Mouse (Mus musculus): Measurements from ENCODE around the gene Kazn. TPM values are rescaled to one million over a fixed set of nuclear protein-coding genes. Genes with fewer than 3 reads are reported as not detected.

Gene Kazn
- 10.7 and 11.3 TPM in 2 replicates for polyA plus RNA-seq (2015; fragmentation: Nextera tagmentation; extraction: Ambion mirVana)

DNA sequence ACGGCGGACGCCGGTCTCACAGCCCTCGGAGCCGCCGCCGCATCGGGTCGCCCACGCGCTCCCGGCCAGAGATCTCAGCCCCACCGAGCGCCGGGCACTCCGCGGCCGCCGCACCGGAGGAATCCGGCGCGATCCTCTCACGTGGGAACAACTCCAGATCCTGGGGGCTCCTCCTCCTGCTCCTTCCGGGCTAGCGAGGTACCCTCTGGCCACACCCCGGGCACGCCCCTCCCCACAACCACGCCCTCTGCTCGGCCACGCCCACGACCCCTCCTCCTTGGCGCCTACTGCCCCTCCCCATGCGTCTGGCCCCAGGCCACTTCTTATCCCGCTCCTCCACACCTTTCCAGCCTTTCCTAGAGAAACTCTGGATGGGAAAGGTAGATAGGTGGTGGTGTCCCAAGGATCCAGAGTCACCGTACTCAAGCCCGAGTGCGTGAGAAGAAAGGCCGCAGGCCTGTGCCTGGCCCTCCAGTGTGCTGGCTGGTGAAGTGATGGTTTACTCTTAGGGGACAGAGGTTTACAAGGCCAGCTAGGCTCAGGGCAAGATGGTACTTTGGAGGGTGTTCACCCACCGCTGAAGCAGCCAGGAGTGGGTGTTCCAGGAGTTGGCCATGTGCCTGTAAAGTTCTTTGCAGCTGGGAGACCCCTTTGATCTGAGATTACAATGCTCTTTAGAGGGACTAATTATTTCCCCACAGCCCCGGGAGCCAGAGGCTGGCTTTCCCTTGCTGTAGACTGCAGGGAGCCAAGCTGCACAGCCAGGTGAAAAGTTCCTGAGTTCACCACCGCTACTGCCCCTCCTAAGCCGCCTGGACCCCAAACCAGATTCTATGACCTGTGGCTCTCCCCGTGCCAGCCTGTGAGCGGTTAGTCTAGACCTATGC is at the start of gene Kazn:
Gene Kazn (minus strand): TSS at position 162 of the 887 bp plus-strand sequence.
- Histone ChIP-seq H3K4me2 (ENCODE audit: low read depth, low read length) (peak within 1 kb of the TSS; percentile 97), H3K9me3 (ENCODE audit: control insufficient read depth, low read length) (no peaks in the 10 kb centered on the region), H3K4me1 (ENCODE audit: control insufficient read depth, insufficient read depth, low read length) (peaks cover 34% of the 10 kb centered on the region), H3K27me3 (replicated peaks; ENCODE audit: control insufficient read depth, insufficient read depth, low read length) (no peaks in the 10 kb centered on the region), H3K9ac (ENCODE audit: low read depth, low read length) (peak within 1 kb of the TSS; percentile 90), H3K4me3 (ENCODE audit: low read length) (peak within 1 kb of the TSS; percentile 85), H3K36me3 (ENCODE audit: control insufficient read depth, insufficient read depth, low read length) (no peaks in the 10 kb centered on the region), H3K27ac (ENCODE audit: low read length) (peak within 1 kb of the TSS; percentile 82)
- peak; percentile 87 for ATAC-seq
- 7% methylated on average over 46 of the region's 46 CpGs for WGBS

DNA sequence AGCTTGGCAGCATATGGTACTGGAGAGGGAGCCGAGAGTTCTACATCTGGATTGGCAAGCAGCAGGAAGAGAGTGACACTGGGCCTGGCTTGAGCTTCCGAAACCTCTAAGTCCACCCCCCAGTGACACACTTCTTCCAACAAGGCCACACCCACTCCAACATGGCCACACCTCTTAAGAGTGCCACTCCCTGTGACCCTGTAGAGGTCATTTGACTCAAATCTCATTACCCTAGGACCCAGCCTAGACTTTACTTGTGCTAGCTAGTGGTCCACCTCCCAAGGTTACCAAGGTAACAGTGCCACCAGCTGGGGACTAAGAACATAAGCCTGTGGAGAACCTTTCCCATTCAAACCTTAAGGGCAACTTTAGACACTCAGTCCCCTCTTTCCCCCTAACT is 46.3 kb upstream of the Kazn start:
- no peak overlapping the region for H3K4me3 ChIP-seq (ENCODE audit: low read length)
- no peak overlapping the region for H3K9ac ChIP-seq (ENCODE audit: low read depth, low read length)
- H3K27ac ChIP-seq (ENCODE audit: low read length), result no peak overlapping the region
- no peaks in the 10 kb centered on the region for H3K9me3 ChIP-seq (ENCODE audit: control insufficient read depth, low read length)
- ATAC-seq, result no peak
- no peak overlapping the region for H3K4me2 ChIP-seq (ENCODE audit: low read depth, low read length)
- H3K27me3 ChIP-seq (replicated peaks; ENCODE audit: control insufficient read depth, insufficient read depth, low read length), result no peaks in the 10 kb centered on the region
- H3K36me3 ChIP-seq (ENCODE audit: control insufficient read depth, insufficient read depth, low read length), result no peaks in the 10 kb centered on the region
- WGBS, result 91% methylated on average over 2 of the region's 2 CpGs
- no peaks in the 10 kb centered on the region for H3K4me1 ChIP-seq (ENCODE audit: control insufficient read depth, insufficient read depth, low read length)

DNA sequence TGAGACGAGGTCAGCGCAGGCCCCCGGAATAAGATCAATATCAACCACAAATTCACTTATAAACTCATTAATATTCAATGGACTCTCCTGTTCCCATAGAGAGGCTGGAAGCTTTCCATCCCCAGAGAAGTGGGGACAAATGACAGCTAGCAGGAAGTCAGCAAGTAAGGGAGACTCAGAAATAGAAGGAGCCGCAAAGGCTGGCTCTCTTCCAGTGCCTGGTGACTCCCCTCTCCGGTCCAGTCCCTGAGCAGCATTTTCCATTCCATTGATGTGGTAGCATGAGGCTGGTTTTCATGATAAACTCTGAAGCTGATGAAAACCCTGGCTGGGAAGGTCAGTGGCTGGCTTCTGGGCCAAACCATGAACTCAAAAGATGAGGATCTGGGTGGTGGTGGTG is 44.7 kb upstream of the Kazn start:
- no peak for ATAC-seq
- H3K4me3 ChIP-seq (ENCODE audit: low read length), result no peak overlapping the region
- H3K9ac ChIP-seq (ENCODE audit: low read depth, low read length), result no peak overlapping the region
- no peaks in the 10 kb centered on the region for H3K4me1 ChIP-seq (ENCODE audit: control insufficient read depth, insufficient read depth, low read length)
- WGBS, result 68% methylated on average over 5 of the region's 5 CpGs
- no peaks in the 10 kb centered on the region for H3K27me3 ChIP-seq (replicated peaks; ENCODE audit: control insufficient read depth, insufficient read depth, low read length)
- no peaks in the 10 kb centered on the region for H3K9me3 ChIP-seq (ENCODE audit: control insufficient read depth, low read length)
- H3K36me3 ChIP-seq (ENCODE audit: control insufficient read depth, insufficient read depth, low read length), result no peaks in the 10 kb centered on the region
- no peak overlapping the region for H3K27ac ChIP-seq (ENCODE audit: low read length)
- no peak overlapping the region for H3K4me2 ChIP-seq (ENCODE audit: low read depth, low read length)

DNA sequence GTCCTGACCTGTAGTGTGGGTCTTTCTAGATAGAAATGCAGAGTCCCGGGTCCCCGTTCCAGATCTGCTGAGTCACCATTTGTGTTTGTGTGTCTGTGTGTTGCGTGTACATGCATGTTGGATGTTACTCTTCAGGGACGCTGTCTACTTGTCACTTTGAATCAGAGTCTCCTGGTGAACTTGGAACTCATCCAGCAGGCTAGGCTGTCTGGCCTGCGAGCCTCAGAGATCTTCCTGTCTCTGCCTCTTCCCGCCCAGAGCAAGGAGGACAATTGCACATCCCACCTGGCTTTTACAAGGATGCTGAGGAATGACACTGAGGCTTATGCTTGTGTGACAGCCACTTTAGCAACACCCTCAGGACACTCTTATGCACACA is 39.0 kb upstream of the Kazn start:
- Histone ChIP-seq H3K4me2 (ENCODE audit: low read depth, low read length) (no peak overlapping the region), H3K36me3 (ENCODE audit: control insufficient read depth, insufficient read depth, low read length) (no peaks in the 10 kb centered on the region), H3K27me3 (replicated peaks; ENCODE audit: control insufficient read depth, insufficient read depth, low read length) (no peaks in the 10 kb centered on the region), H3K27ac (ENCODE audit: low read length) (no peak overlapping the region), H3K9me3 (ENCODE audit: control insufficient read depth, low read length) (no peaks in the 10 kb centered on the region), H3K9ac (ENCODE audit: low read depth, low read length) (no peak overlapping the region), H3K4me3 (ENCODE audit: low read length) (no peak overlapping the region), H3K4me1 (ENCODE audit: control insufficient read depth, insufficient read depth, low read length) (no peaks in the 10 kb centered on the region)
- no peak for ATAC-seq
- 88% methylated on average over 6 of the region's 6 CpGs for WGBS

- WGBS, result 31% methylated on average over 20 of the region's 20 CpGs
- no peaks in the 10 kb centered on the region for H3K4me1 ChIP-seq (ENCODE audit: control insufficient read depth, insufficient read depth, low read length)
- H3K4me2 ChIP-seq (ENCODE audit: low read depth, low read length), result 0 out of 2 replicates have a peak overlapping the region, but pooled peaks have one; percentile 0
- no peak overlapping the region for H3K9ac ChIP-seq (ENCODE audit: low read depth, low read length)
- no peaks in the 10 kb centered on the region for H3K9me3 ChIP-seq (ENCODE audit: control insufficient read depth, low read length)
- no peaks in the 10 kb centered on the region for H3K36me3 ChIP-seq (ENCODE audit: control insufficient read depth, insufficient read depth, low read length)
- no peak overlapping the region for H3K4me3 ChIP-seq (ENCODE audit: low read length)
- no peaks in the 10 kb centered on the region for H3K27me3 ChIP-seq (replicated peaks; ENCODE audit: control insufficient read depth, insufficient read depth, low read length)
- ATAC-seq, result peak; percentile 48; the same call in 1 of the 2 replicates
- H3K27ac ChIP-seq (ENCODE audit: low read length), result no peak overlapping the region
Measured at GRCm38 (mm10) chr4:142277481-142278196, 38.4 kb upstream of the Kazn start.

DNA sequence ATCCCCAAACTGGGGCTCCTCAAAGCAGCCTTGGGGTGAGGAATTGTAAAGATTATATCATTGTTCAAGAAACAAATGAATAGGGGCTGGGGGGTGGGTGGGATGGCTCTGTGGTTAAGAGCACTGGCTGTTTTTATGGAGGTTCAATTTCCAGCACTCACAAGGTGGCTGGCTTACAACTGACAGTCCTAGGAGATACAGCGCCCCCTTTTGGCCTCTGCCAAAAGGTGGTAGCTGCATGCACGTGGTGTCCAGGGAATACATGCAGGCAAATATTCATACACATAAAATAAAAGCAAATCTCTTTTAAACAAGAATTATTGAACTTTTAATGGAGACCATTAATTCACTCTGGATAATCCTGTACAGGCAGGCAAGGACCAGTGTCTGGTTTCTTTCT is 36.0 kb upstream of the Kazn start:
- WGBS, result 35% methylated on average over 2 of the region's 2 CpGs
- Histone ChIP-seq H3K4me1 (ENCODE audit: control insufficient read depth, insufficient read depth, low read length) (no peaks in the 10 kb centered on the region), H3K4me3 (ENCODE audit: low read length) (no peak overlapping the region), H3K27ac (ENCODE audit: low read length) (no peak overlapping the region), H3K9me3 (ENCODE audit: control insufficient read depth, low read length) (no peaks in the 10 kb centered on the region), H3K36me3 (ENCODE audit: control insufficient read depth, insufficient read depth, low read length) (no peaks in the 10 kb centered on the region), H3K4me2 (ENCODE audit: low read depth, low read length) (no peak overlapping the region), H3K9ac (ENCODE audit: low read depth, low read length) (no peak overlapping the region), H3K27me3 (replicated peaks; ENCODE audit: control insufficient read depth, insufficient read depth, low read length) (no peaks in the 10 kb centered on the region)
- ATAC-seq, result no peak

- ATAC-seq, result no peak
- Histone ChIP-seq H3K9me3 (ENCODE audit: control insufficient read depth, low read length) (no peaks in the 10 kb centered on the region), H3K4me3 (ENCODE audit: low read length) (no peak overlapping the region), H3K36me3 (ENCODE audit: control insufficient read depth, insufficient read depth, low read length) (no peaks in the 10 kb centered on the region), H3K4me1 (ENCODE audit: control insufficient read depth, insufficient read depth, low read length) (no peaks in the 10 kb centered on the region), H3K4me2 (ENCODE audit: low read depth, low read length) (no peak overlapping the region), H3K27ac (ENCODE audit: low read length) (no peak overlapping the region), H3K27me3 (replicated peaks; ENCODE audit: control insufficient read depth, insufficient read depth, low read length) (no peaks in the 10 kb centered on the region), H3K9ac (ENCODE audit: low read depth, low read length) (no peak overlapping the region)
- 76% methylated on average over 11 of the region's 11 CpGs for WGBS
Measured at GRCm38 (mm10) chr4:142274441-142275234, 35.4 kb upstream of the Kazn start.

DNA sequence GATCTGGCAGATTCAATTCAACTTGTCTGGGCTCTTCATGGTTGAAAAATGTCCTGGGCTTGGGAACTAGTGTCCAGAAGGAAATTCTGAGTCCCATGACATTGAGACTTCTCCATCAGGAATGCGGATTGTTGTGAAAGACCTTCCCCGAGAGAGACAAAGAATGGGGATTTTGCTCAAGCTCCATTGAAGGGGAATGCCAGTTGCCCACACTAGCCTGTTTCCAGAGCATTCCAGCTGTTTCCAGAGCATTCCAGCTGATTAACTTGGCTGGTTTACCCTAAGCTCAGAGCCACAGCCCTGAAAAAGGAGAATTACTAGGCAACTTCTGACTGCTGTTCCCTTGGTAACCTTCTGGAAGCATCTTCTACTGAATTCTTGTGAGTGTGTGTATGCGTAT is 32.3 kb upstream of the Kazn start:
- no peaks in the 10 kb centered on the region for H3K27me3 ChIP-seq (replicated peaks; ENCODE audit: control insufficient read depth, insufficient read depth, low read length)
- no peaks in the 10 kb centered on the region for H3K36me3 ChIP-seq (ENCODE audit: control insufficient read depth, insufficient read depth, low read length)
- H3K4me2 ChIP-seq (ENCODE audit: low read depth, low read length), result no peak overlapping the region
- no peak overlapping the region for H3K27ac ChIP-seq (ENCODE audit: low read length)
- WGBS, result 82% methylated on average over 3 of the region's 3 CpGs
- H3K4me1 ChIP-seq (ENCODE audit: control insufficient read depth, insufficient read depth, low read length), result no peaks in the 10 kb centered on the region
- H3K9me3 ChIP-seq (ENCODE audit: control insufficient read depth, low read length), result no peaks in the 10 kb centered on the region
- no peak overlapping the region for H3K9ac ChIP-seq (ENCODE audit: low read depth, low read length)
- no peak for ATAC-seq
- no peak overlapping the region for H3K4me3 ChIP-seq (ENCODE audit: low read length)

DNA sequence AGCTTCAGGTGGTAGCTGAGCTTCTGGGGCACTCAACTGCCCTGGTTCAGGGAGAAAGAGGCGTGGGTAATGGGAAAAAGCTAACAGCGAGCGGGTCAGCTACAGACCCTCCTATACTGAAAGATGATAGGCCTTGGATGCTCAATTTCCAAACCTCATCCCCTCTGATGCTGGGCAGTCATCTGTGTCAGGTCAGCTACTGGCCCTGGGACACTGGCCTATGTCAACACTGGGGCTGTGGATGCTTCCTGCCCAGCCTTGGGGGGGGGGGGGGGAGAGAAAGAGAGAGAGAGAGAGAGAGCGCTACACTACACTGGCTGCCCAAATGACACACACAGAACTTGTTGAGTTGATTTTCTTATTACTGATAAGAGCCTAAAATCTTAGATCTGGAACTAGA is 28.6 kb upstream of the Kazn start:
- Histone ChIP-seq H3K27me3 (replicated peaks; ENCODE audit: control insufficient read depth, insufficient read depth, low read length) (no peaks in the 10 kb centered on the region), H3K9me3 (ENCODE audit: control insufficient read depth, low read length) (no peaks in the 10 kb centered on the region), H3K27ac (ENCODE audit: low read length) (no peak overlapping the region), H3K4me2 (ENCODE audit: low read depth, low read length) (no peak overlapping the region), H3K4me1 (ENCODE audit: control insufficient read depth, insufficient read depth, low read length) (no peaks in the 10 kb centered on the region), H3K36me3 (ENCODE audit: control insufficient read depth, insufficient read depth, low read length) (no peaks in the 10 kb centered on the region), H3K4me3 (ENCODE audit: low read length) (no peak overlapping the region), H3K9ac (ENCODE audit: low read depth, low read length) (no peak overlapping the region)
- 79% methylated on average over 4 of the region's 4 CpGs for WGBS
- no peak for ATAC-seq
